Mouse (Mus musculus): Measurements from ENCODE around the gene Iqschfp.

- TF ChIP-seq CTCF (IDR thresholded peaks at IDR 0.05; ENCODE audit: borderline replicate concordance, extremely low read depth, insufficient read depth, insufficient read length) (no peak), POLR2A (IDR thresholded peaks at IDR 0.05; ENCODE audit: borderline replicate concordance, extremely low read depth, insufficient read depth, insufficient read length, poor library complexity, severe bottlenecking) (no peak)
Observed at GRCm38 (mm10) chr3:68623036-68623435, 731.0 kb downstream of the Iqschfp start.

Data from brain, embryonic 14.5 days (tissue).